Mouse (Mus musculus): ENCODE results near the gene Cdh12. TPM values are rescaled to one million over a fixed set of nuclear protein-coding genes. Genes with fewer than 3 reads are reported as not detected.

Cdh12 gene
- polyA plus RNA-seq, 1 experiment from 2014 or later = 0.08 TPM

DNA sequence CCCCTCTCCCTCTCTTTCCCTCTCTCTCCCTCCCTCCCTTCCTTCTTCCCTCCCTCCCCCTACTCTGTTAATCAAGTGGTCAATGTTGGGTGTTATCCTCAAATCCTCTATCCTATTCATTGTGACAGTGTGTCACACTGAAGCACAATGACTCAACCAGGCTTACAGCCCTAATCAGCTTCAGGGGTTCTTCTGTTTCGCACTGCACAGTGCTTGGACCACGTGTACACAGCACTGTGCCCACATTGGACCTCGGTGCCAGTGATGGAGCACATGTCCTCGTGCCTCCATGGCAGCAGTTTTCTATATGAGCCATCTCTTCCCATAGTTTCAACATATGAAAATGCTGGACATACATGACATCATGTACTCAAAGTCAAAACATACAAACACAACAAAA, 1155.4 kb downstream of the Cdh12 start:
- H3K36me3 ChIP-seq = no peaks in the 10 kb centered on the region
- H3K9ac ChIP-seq = no peak overlapping the region
- no peak for ATAC-seq (replicated peaks; ENCODE audit: insufficient number of reproducible peaks, insufficient read depth, low FRiP score, low read depth)
- no peak overlapping the region for H3K4me2 ChIP-seq
- no peak overlapping the region for H3K4me3 ChIP-seq
- H3K27me3 ChIP-seq = no peaks in the 10 kb centered on the region
- H3K27ac ChIP-seq = no peak overlapping the region
- WGBS = 60% methylated on average over 4 of the region's 4 CpGs
- no peaks in the 10 kb centered on the region for H3K9me3 ChIP-seq (replicated peaks)
- no peaks in the 10 kb centered on the region for H3K4me1 ChIP-seq (replicated peaks)

Small RNAs within 50 kb of the gene (microRNA-seq; reads per million reads assigned to microRNA genes)
- gene Gm27397 = not detected

Other genes with a start within 250 kb of the Cdh12 start
- 0.16 and 0.19 TPM in 2 replicates for gene Acot10, start 217.5 kb downstream of the Cdh12 start, polyA plus RNA-seq (2015; fragmentation: Nextera tagmentation; extraction: Ambion mirVana)

All from heart, embryonic 15.5 days (tissue).